Mouse (Mus musculus): ENCODE measurements at regions not wholly inside any gene's neighbourhood (a gene's known extent, or its start where the extent isn't known, plus 50 kb on each side); places are given as distances from the start of the nearest gene placed in this dataset.

GRCm38 (mm10) chr2:163152340-163153033, 50.4 kb upstream of the Tox2 start:
- TF ChIP-seq CTCF (conservative IDR thresholded peaks at IDR 0.05; ENCODE audit: low read length) (no peak), POU5F1 (IDR thresholded peaks at IDR 0.05; ENCODE audit: borderline replicate concordance, low read length) (no peak)

Data from E14TG2a.4 (cell line).